Mouse (Mus musculus): ENCODE results near the gene Ddx17. TPM values are rescaled to one million over a fixed set of nuclear protein-coding genes. Genes with fewer than 3 reads are reported as not detected.

Ddx17 gene
- 43.7 and 48.9 TPM in 2 replicates for polyA plus RNA-seq (2016; fragmentation: Nextera tagmentation; extraction: Ambion mirVana)

DNA sequence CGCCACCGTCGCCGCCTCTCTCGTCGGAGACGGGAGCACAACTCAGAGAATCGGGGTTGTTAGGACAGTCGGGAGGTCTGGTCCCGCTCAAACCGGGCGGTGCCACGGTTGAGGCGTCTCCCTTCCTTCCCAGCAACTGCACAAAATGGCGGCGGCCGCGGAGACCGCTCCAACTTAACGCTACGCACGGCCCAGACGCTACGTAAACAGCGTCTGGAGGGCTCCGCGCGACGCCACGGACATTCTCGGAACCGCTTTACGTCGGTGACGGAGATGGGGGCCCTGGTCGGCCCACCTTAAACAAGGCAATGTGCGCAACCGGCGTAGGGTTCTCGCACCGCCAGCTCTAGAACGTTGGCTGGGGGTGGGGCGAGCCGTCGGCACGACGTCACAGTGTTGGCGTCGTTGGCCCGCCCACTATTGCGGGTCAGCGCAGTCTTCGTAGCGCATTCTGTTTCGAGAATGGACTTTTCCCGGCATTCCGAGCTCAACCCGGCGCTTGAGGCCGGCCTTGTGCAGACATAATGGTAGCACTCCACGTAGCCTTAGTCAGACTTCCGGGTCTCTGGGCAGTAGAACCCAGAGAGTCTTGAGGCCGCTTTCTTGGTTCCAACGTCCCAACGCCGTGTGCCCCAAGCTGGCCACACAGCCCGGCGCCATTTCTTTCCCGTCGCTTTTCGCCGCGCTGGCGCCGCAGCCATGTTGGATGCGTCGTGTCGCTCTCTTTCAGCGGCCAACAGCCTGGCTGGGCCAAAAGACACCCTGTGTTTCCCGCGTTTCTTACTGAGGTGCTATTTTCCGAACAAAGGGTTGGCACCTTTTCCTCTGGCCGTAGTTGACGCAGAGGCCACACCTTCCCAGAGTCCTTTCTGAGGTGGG, at the start of gene Ddx17:
Gene Ddx17 (minus strand): TSS at position 332 of the 879 bp plus-strand sequence.
- Histone ChIP-seq H3K4me1 (peaks cover 34% of the 10 kb centered on the region), H3K36me3 (replicated peaks) (peaks cover 34% of the 10 kb centered on the region), H3K9me3 (no peaks in the 10 kb centered on the region), H3K27me3 (ENCODE audit: poor library complexity, severe bottlenecking) (peaks cover 8% of the 10 kb centered on the region; the same call in 1 of the 2 replicates), H3K4me3 (peak within 1 kb of the TSS; percentile 76), H3K27ac (peak within 1 kb of the TSS; percentile 99)
- DNase-seq (ENCODE audit: extremely low spot score, low spot score) = peak; percentile 99
- 3% methylated on average over 84 of the region's 84 CpGs for WGBS

DNA sequence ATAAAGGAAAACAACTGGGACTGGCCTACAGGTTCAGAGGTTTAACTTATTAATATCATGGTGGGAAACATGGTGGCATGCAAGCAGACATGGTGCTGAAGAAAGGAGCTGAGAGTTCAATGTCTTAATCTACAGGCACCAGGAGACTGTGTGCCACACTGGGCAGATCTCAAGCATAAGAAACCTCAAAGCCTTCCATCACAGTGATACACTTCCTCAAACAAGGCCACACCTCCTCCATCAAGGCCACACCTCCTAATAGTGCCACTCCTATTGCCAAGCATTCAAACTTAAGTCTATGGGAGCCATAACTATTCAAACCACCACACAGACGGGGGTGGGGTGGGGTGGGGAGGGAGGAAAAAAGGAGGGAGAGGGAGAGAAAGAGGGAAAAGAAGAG, 35.0 kb upstream of the Ddx17 start:
- Histone ChIP-seq H3K9me3 (no peaks in the 10 kb centered on the region), H3K27me3 (ENCODE audit: poor library complexity, severe bottlenecking) (no peaks in the 10 kb centered on the region), H3K4me1 (no peaks in the 10 kb centered on the region), H3K36me3 (replicated peaks) (no peaks in the 10 kb centered on the region), H3K4me3 (no peak overlapping the region), H3K27ac (no peak overlapping the region)
- 55% methylated on average over 1 of the region's 1 CpGs for WGBS
- DNase-seq (ENCODE audit: extremely low spot score, low spot score) = no peak

DNA sequence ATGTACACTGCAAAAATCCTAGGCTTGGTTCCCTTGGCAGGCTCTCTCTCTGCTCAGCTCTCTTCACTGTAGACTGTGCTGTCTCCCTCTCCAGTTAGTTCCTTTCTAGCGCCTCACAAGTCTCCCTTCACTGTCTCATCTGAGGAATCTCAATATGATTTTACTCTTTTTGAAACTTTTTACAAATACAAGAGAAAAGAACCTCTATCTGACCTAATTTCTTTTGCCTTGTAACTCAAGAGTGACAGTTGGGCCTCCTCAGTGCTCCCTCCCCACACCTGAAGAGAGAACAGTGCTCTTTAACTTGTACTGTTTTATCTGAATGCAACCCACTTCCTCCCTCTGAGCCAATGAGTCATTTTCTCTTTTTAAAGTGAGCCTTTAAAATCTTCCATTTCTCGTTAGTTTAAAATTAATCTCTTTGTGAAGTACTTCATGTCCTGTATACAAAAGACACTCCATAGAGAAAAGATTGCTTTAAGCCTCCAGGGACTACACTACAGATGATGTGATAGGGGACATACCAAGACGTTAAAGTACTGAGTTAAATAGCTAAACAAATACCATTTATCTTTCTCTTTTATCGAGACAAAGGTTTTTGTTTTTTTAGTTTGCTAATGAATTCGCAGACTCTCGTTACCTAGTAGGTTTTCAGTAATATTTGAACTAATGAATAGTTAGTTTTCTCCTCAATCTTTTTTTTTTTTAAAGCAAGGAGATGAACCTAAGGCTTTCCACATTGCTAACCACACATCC, 31.3 kb upstream of the Ddx17 start:
- no peaks in the 10 kb centered on the region for H3K4me1 ChIP-seq
- H3K27ac ChIP-seq = no peak overlapping the region
- no peak for DNase-seq (ENCODE audit: extremely low spot score, low spot score)
- no peak overlapping the region for H3K4me3 ChIP-seq
- no peaks in the 10 kb centered on the region for H3K27me3 ChIP-seq (ENCODE audit: poor library complexity, severe bottlenecking)
- WGBS = 65% methylated on average over 6 of the region's 6 CpGs
- no peaks in the 10 kb centered on the region for H3K9me3 ChIP-seq
- no peaks in the 10 kb centered on the region for H3K36me3 ChIP-seq (replicated peaks)

DNA sequence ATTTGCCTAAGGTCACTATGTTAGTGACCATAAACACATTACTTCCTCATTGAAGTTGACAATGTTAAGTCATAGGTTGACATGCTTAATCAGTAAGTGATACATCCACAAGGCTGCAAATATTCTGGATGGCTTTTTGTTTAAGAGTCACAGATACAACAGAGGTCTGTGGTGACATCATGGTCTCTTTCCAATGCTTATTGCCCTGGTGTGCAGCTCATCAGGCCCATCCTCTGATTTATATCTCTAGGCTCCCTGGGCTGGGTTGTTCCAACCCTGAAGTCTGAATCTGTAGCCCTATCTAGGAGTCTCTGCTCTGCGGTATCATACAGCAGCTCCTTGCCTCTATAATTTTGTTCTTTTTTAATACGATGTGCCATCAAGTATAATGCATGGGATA, 30.4 kb upstream of the Ddx17 start:
- Histone ChIP-seq H3K9me3 (no peaks in the 10 kb centered on the region), H3K27me3 (ENCODE audit: poor library complexity, severe bottlenecking) (no peaks in the 10 kb centered on the region), H3K27ac (no peak overlapping the region), H3K4me1 (no peaks in the 10 kb centered on the region), H3K36me3 (replicated peaks) (no peaks in the 10 kb centered on the region), H3K4me3 (no peak overlapping the region)
- 88% methylated on average over 2 of the region's 2 CpGs for WGBS
- no peak for DNase-seq (ENCODE audit: extremely low spot score, low spot score)

DNA sequence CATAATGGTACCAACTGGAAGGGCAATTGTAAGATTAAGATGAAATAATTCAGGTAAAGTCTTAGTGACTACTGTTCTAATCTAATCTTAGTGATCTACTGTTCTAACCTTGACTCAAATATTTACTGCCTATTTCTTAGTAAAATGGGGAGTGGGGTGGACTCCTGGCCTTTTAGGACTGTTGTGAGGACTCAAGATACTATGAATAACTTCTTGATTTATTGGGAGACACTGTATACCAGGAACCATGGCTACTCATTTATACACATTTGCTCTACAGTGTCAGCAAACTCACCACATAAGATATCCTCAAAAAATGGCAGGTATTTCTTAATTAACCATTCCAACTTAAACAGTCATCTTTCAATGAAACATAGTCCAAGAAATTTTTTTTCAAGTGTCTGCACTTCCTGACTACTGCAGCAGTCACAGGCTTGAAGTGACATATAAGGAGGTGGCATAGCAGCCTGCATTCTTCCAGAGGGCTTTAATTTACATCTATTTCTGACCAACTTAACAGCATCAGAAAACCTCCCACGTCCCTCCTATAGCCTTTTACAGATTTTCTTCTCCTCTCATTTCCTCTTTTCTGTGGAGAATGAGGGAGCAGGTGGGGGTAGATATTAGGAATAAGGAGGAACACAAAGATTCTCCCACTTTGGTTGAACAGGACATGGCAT, 29.1 kb upstream of the Ddx17 start:
- DNase-seq (ENCODE audit: extremely low spot score, low spot score) = no peak
- no peaks in the 10 kb centered on the region for H3K27me3 ChIP-seq (ENCODE audit: poor library complexity, severe bottlenecking)
- H3K9me3 ChIP-seq = no peaks in the 10 kb centered on the region
- no peaks in the 10 kb centered on the region for H3K36me3 ChIP-seq (replicated peaks)
- H3K27ac ChIP-seq = no peak overlapping the region
- no peaks in the 10 kb centered on the region for H3K4me1 ChIP-seq
- no peak overlapping the region for H3K4me3 ChIP-seq
- 71% methylated on average over 1 of the region's 1 CpGs for WGBS

DNA sequence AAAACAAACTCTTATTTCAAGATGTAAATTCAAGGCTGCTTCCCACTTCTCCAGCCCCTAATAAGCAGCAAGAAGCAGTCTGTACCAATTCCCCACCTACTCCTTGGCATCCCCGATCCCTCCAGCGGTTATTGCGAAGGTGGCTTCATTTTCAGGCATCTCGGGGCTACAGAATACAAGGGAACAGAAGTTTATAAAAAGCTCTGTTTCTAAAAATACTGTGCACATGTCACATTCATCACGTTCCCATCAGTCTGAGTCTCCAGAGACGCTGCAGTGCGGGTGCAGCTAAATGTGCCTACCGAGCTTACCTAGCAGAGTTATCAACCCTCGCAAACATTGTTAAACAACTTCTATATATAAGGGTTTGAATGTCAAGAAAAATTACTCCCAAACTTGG, 15.9 kb upstream of the Ddx17 start:
- H3K9me3 ChIP-seq = no peaks in the 10 kb centered on the region
- H3K4me1 ChIP-seq = no peaks in the 10 kb centered on the region
- H3K4me3 ChIP-seq = no peak overlapping the region
- H3K27ac ChIP-seq = no peak overlapping the region
- WGBS = 88% methylated on average over 9 of the region's 9 CpGs
- no peaks in the 10 kb centered on the region for H3K36me3 ChIP-seq (replicated peaks)
- no peak for DNase-seq (ENCODE audit: extremely low spot score, low spot score)
- no peaks in the 10 kb centered on the region for H3K27me3 ChIP-seq (ENCODE audit: poor library complexity, severe bottlenecking)

DNA sequence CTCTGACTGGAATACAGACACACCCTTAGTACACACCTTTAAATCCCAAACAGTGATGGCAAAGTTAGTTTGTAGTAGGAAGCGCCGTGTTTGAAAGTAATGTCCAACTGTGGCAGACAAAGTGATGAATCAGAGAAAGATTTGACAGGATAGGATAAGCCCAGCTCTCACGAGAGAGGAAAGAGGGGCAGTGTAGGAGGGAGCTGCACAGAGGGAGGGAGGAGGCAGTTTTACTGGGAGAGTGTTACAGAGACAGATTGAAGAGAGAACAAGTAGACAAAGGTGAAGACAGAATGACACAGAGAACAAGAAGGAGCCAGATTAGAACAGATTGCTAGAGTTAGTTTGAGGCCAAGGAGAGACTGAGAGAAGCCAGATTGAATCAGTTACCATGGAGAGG, 13.1 kb upstream of the Ddx17 start:
- Histone ChIP-seq H3K4me1 (no peaks in the 10 kb centered on the region), H3K4me3 (no peak overlapping the region), H3K27me3 (ENCODE audit: poor library complexity, severe bottlenecking) (no peaks in the 10 kb centered on the region), H3K9me3 (no peaks in the 10 kb centered on the region), H3K36me3 (replicated peaks) (no peaks in the 10 kb centered on the region), H3K27ac (no peak overlapping the region)
- WGBS = 75% methylated on average over 3 of the region's 3 CpGs
- DNase-seq (ENCODE audit: extremely low spot score, low spot score) = no peak

DNA sequence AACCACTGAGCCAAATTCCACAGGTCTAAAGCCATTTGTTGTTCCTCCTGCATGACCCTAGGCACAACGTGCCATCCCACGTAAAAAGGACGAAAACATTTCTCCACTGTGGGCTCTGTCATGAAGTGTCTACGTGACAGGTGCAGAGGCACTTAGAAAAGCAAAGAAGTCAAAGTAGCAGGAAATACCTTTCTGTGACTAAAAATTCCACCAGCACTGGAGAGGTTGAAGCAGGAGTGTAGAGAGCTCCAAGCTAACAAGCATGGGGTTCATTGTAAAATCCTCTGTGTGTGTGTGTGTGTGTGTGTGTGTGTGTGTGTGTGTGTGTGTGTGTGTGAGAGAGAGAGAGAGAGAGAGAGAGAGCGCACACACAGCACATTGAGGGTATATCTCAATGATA, 6.0 kb upstream of the Ddx17 start:
- 81% methylated on average over 5 of the region's 5 CpGs for WGBS
- H3K27ac ChIP-seq = no peak overlapping the region
- DNase-seq (ENCODE audit: extremely low spot score, low spot score) = no peak
- H3K36me3 ChIP-seq (replicated peaks) = no peaks in the 10 kb centered on the region
- H3K27me3 ChIP-seq (ENCODE audit: poor library complexity, severe bottlenecking) = peaks cover 8% of the 10 kb centered on the region; the same call in 1 of the 2 replicates
- H3K9me3 ChIP-seq = no peaks in the 10 kb centered on the region
- peaks cover 8% of the 10 kb centered on the region; the same call in 1 of the 2 replicates for H3K4me1 ChIP-seq
- H3K4me3 ChIP-seq = no peak overlapping the region

DNA sequence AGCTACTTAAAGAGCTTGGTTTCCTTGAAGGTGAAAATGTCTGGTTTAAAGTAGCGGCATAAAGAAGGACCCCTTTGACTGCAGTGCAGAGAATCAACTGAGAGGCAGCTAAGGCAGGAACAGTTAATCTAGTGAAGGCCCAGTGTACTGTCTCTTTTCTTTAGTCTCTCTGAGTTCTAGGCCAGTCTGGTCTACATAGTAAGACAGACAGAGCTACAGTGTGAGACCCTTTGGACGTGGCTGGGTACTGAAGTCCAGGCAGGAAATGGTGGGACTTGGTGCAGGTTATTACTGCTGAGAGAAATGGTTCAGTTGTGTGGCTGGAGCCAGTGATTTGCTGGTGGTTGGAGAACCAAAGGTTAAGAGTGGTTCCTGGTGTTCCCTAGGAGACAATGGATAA, 1.7 kb upstream of the Ddx17 start:
- no peak for DNase-seq (ENCODE audit: extremely low spot score, low spot score)

DNA sequence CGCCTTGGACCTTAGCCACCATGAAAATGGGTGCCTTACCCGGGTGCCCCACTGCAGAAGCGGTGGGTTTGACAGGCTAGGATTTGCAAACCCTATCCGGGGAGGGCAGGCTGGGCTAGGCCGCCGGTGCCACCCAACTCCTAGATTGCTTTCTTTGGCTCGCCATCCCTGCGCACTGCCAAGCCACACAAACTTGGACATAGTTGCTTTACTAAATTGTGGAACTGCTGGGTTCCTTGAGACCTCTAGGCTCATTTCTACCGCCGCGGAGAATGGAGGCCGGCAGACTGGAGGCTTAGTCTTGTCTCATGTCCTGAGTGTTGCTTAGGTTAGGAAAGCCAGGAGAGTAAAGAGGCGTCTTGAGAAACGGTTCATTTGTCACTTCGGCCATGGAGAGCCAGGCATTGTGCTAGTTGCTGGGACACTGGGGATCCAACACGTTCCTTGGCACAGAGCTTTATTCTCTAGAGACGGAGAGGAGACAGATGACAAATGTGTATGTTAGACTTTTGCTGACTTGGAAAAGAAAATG, 814 bp upstream of the Ddx17 start:
- DNase-seq (ENCODE audit: extremely low spot score, low spot score) = no peak

More for the DNA sequence above, 1.7 kb upstream of the Ddx17 start:
- peaks cover 19% of the 10 kb centered on the region for H3K36me3 ChIP-seq (replicated peaks)
- H3K27me3 ChIP-seq (ENCODE audit: poor library complexity, severe bottlenecking) = peaks cover 8% of the 10 kb centered on the region; the same call in 1 of the 2 replicates
- H3K4me3 ChIP-seq = no peak overlapping the region
- H3K27ac ChIP-seq = no peak overlapping the region
- peaks cover 34% of the 10 kb centered on the region for H3K4me1 ChIP-seq
- WGBS = 97% methylated on average over 2 of the region's 2 CpGs
- H3K9me3 ChIP-seq = no peaks in the 10 kb centered on the region

DNA sequence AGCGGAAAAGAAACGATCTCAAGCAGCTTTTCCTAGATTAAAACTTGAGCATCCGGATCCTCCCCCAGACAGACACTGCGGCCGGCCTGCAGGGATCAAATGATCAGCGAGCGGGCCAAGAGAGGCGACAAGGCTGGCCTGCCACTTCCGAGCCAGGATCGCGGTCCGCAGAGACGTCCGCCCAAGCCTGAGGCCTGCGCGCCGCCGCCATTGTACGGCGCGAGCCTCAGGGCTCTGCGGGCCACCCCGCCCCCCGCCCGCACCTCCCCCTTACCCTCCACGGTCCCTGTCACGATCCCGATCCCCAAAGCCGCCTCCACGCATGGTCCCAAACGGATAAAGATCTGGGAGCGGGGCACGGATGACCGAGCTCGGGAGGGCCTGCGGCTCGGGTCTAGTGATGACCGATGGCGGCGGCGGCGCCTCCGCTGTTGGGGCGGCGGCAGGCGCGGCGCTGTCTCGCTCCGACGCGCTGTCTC, 581 bp downstream of the Ddx17 start:
- H3K4me1 ChIP-seq = peaks cover 34% of the 10 kb centered on the region
- H3K9me3 ChIP-seq = no peaks in the 10 kb centered on the region
- H3K36me3 ChIP-seq (replicated peaks) = peaks cover 41% of the 10 kb centered on the region
- WGBS = under 1% methylated on average over 51 of the region's 52 CpGs
- DNase-seq (ENCODE audit: extremely low spot score, low spot score) = no peak
- peak overlapping the region; percentile 76 for H3K4me3 ChIP-seq
- H3K27ac ChIP-seq = peak overlapping the region; percentile 99
- H3K27me3 ChIP-seq (ENCODE audit: poor library complexity, severe bottlenecking) = peaks cover 8% of the 10 kb centered on the region; the same call in 1 of the 2 replicates

More for the DNA sequence above, 814 bp upstream of the Ddx17 start:
- Histone ChIP-seq H3K9me3 (no peaks in the 10 kb centered on the region), H3K4me1 (peaks cover 34% of the 10 kb centered on the region), H3K36me3 (replicated peaks) (peaks cover 27% of the 10 kb centered on the region), H3K27ac (peak overlapping the region; percentile 99), H3K27me3 (ENCODE audit: poor library complexity, severe bottlenecking) (peaks cover 8% of the 10 kb centered on the region; the same call in 1 of the 2 replicates), H3K4me3 (peak overlapping the region; percentile 76)
- 78% methylated on average over 17 of the region's 17 CpGs for WGBS

DNA sequence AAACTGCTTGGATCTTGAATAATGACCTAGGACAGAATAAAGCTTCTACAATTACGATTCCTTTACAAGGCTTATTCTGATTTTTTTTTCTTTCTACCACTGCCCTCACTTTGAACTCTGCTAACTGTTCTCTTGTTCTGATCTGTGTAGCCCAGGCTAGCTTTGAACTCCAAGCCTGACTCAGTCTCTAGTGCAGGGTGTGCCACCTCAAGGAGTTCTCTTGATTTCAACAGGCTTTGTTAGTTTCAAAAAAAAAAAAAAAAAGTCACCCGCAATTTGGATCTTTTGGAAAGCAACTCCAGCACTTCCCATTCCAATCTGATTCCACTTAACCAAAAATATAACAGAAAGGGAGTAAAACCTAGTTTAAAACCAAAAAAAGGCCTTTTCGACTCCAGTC, 1.0 kb downstream of the Ddx17 start:
- Histone ChIP-seq H3K36me3 (replicated peaks) (peaks cover 46% of the 10 kb centered on the region), H3K27ac (peak overlapping the region; percentile 99), H3K4me3 (peak overlapping the region; percentile 76), H3K27me3 (ENCODE audit: poor library complexity, severe bottlenecking) (peaks cover 8% of the 10 kb centered on the region; the same call in 1 of the 2 replicates), H3K4me1 (peaks cover 34% of the 10 kb centered on the region), H3K9me3 (no peaks in the 10 kb centered on the region)
- 1% methylated on average over 3 of the region's 3 CpGs for WGBS
- DNase-seq (ENCODE audit: extremely low spot score, low spot score) = no peak

Measured in forebrain, embryonic 10.5 days (tissue).